Mouse (Mus musculus) adrenal gland, postnatal 36 days (tissue): ENCODE data around the gene Vil1. TPM values are rescaled to one million over a fixed set of nuclear protein-coding genes. Genes with fewer than 3 reads are reported as not detected.

Experiments
- DNase-seq, 2 experiments: peaks; one replicate each; pipeline ENCODE4 v3.0.0; 2021; ENCODE audit warnings: mixed read lengths in 1 of 2
- microRNA-seq: library from miRNA; unstranded; fragments of <30 nt; microRNA quantifications from one replicate; pipeline ENCODE4 v1.2.0, GENCODE M21; 2021
- total RNA-seq, 2 experiments: library from RNA; stranded (reverse); gene quantifications; 2 replicates each; pipeline ENCODE4 v1.2.3; 2021

The Vil1 gene
- total RNA-seq, 2 experiments from 2014 or later: 1.3 to 1.5 TPM

DNA sequence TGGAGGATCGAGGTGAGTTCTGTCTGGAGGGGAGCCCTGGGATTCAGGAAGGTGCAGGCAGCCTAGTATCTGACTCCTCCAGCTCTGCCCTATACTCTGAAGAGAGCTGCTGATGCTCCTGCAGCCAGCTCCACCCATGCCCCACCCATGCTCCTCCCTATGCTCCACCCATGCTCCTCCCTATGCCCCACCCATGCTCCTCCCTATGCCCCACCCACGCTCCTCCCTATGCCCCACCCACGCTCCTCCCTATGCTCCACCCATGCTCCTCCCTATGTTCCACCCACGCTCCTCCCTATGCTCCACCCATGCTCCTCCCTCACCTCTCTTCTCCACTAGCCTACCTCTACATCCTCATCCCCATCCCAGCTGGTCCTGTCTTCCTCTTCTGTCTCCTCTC lies 6.0 kb downstream of the Vil1 start:
- DNase-seq: peak; percentile 51 to 57

DNA sequence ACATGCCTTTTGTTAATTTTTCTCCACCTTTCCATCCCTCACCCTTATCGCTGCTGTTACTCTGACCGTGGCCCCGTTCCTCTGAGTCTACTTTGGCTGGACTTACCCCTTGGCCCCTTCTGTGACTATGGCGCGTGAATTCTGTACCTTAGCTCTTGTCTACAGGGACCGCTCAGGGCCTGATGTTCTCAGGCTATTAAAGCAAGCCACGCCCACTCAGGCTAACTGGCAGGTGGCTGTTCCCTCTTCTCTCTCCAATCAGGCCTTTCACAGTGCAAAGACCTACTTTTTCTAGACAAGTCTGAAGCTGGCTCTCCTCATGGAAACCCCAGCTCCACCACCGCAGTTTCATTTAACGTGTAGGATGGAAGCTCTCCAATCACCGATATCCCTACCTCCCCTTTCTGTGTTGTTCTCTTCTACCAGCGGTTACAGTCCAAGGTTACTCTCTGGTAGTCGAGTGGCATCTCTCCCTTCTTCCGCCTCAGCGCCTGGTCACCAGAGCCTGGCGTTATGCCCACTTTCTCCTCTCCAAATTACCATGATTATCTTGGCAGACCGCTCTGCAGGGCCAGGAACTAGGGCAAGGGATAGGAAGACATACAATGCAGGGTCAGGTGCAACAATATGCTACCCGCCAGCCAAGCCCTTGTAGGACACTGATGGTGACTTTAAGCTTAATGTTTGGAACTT lies 9.7 kb downstream of the Vil1 start:
- peak; percentile 75 to 78 for DNase-seq

DNA sequence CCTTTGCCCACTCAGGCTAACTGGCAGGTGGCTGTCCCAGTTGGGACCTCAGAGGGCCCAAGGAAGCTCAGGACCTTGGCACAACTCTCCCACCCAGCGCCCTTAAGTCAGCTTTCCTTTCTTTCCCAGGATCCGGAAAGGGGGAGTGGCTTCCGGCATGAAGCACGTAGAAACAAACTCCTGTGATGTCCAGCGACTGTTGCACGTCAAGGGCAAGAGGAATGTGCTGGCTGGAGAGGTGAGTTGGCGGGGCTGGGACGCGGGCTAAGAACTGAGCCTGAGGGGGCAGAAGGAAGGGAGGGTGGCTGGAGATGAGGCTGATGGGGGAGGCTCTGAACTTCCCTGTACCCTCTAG lies 10.2 kb downstream of the Vil1 start:
- DNase-seq: peak; percentile 38 to 51

DNA sequence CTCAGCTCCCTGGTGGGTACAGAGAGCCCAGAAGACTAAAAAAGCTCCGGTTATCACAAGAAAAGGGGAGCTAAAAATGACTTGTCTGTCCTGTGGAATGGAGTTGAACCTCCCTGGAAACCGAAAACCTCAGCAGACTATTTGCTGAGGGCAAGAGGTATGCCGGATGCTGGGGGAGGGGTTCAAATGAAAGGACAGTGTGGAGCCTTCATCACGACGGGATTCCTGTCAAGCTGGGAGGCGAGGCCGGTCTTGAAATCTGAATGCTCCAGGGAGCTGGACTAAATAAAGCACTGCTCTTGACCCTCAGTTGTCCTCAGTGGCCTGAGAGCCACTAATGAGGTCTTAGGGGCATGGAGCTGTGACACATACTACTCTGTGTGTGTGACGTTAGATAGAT lies 14.0 kb downstream of the Vil1 start:
- DNase-seq: no peak

DNA sequence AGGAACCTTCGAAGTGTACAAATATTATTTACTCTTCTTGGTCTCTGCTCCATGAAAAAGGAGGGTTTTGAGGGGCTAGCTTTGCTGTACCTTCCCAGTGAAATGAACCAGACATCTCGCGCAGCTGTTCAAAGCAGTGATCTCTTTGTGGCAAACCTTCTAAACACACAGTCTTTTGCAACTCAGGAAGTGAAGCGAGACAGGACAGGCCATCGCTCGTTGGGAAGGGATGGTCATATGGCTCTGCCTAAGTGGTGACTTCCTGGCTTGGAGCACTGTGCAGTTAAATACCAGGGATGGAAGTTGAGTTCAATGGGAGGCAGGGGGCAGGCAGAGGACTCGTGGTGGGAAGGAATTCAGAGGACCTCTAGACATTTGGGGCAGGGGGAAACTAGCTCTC lies 16.7 kb downstream of the Vil1 start:
- DNase-seq: no peak

DNA sequence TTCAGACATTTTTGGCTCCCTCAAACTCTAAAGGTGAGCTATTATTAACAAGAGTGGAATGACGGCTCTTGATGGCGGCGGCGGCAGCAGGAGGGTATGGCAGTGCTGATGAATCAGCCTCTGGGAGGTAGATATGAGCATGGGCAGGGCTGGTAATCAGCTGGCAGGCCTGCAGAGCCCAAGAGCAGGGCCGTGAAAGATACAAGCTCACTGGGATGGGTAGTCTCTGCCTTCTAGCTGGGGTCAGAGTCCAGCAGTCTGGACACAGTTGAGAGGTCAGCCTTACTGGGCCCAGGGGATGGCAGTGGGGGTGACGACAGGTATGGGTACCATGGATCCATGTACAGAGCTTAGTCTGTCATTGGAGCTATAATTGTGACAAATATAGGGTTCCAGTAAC lies 24.0 kb downstream of the Vil1 start:
- no peak for DNase-seq

DNA sequence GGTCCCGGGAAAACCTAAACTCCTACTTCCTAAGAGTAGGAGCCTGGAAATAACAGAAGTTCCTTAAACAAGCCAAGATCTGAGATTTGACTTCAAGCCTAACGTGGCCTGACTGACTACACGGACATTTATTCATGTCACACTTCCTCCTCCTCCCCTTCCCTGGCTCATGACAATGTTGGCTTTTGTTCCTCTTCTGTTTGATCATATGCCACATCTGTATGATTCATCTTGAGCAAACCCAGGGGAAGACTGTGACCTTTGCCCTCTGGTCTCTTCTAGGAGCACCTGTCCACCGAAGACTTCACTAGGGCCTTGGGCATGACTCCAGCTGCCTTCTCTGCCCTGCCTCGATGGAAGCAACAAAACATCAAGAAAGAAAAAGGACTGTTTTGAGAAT lies 25.4 kb downstream of the Vil1 start:
- no peak for DNase-seq

DNA sequence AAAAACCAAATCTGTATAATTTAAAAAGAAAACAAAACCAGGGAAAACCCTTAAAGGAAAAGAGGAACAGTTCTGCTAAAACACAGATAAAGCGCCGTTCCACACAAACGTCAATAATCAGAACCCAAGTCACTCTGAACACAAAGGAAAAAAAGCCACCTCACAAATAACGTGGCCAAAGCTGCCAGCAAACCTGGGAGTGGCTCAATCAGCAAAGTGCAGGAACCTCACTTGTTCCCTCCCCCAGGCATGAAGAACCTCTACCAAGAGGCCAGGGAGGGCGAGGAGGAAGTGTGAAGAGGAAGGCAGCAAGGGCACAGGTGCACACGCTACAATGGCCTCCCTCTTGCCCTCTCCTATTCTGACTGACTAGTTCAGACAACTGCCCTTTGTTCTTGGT lies 26.4 kb downstream of the Vil1 start:
- DNase-seq: no peak

DNA sequence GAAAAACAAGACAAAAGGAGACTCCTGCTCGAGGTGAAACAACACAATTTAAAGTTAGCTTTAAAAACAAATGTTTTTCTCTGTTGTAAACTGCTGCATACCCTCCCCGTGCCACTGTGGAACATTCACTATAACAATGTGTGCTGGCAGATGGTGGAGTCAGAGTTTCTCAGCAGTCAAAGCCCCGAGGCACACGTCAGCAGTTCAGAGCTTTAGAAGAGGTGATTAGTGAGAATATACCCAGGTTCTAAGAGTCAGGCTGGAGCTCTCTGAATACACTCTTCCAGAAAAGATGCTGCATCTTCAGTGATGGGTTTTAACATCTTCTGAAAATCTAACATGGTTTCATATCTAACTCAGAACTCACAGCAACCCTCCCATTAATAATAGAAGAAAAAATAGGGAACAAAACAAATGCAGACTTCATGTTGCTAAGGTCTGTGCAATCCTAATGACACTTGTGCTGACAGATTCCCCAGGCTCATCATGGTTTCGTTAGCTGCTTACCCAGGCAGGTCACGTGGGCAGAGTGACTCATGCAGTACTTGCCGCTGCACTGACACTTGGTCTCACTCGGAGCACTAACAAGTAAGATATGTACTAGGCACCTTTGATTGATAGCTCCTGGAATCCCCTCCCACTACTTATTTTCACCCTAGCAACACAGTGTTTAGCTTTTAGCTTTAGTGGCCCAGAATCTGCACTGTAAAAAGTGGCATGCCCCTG lies 28.7 kb downstream of the Vil1 start:
- peak; percentile 91 to 92 for DNase-seq

DNA sequence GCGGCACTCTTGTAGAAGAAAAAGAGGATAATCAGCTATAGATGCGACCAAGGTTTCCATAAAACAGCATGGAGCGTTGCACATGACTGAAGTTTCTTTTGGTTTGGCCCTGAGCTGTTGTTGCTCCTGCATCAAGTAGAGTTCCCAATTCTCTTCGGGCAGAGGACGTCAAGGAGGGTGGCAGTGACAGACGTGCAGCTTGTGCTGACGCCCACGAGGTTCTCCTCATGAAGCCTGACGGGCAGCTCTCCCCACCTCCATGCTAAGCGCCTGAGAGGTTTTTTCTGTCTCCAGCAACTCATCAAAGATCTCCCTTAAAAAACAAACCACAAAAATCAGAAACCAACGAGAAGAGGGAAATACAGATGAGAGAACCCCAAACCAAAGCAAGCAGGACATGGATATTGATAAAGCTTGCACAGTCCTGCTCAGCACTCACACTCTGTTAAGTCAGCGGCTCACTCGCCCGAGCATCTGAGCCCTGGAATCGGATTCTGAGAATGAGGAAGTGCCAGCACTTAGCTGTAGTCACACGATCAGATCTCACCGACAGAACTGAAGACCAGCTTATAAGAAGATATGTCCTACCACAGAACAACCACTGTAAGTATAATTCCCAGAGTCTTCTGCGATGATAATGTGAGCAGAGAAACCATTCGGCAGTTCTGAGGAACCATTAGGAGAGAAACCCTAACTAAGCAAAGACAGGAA lies 30.1 kb downstream of the Vil1 start:
- DNase-seq: no peak

DNA sequence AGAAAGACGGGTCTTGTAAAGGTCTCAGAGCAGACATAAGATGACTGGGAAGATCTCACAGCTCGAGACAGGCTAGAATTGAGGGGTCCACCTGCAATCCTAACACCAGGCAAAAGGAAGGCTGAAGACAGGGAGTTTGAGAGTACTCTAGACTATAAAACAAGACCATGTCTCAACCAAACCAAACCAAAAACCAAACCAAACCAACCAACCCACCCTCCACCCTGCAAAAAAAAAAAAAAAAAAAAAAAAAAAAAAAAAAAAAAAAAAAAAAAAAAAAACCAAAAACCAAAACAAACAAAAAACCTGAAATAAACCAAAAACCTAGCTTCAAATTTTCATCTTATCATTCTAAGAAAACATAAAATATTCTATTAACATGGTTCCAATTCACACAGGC lies 35.4 kb downstream of the Vil1 start:
- DNase-seq: no peak

DNA sequence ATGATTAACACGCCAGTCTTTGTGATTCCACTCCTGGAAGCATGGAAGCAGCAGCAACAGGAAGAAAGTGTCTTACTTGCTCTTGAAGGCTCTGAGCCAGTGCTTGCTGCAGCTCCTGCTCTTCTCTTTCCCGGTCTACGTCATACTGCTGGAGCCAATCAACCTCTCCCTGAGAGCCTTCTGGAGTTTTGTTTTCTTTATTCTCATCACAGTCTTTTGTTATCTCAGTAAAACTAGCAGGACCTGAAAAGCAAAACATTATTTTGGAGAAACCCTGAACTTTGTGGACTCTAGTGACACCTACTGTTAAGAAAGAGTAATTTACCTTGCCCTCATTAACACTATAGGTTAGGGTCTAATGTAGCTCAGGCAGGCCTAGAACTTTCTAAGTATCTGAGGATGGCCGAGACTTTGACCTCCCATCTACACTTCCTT lies 43.5 kb downstream of the Vil1 start:
- no peak for DNase-seq

DNA sequence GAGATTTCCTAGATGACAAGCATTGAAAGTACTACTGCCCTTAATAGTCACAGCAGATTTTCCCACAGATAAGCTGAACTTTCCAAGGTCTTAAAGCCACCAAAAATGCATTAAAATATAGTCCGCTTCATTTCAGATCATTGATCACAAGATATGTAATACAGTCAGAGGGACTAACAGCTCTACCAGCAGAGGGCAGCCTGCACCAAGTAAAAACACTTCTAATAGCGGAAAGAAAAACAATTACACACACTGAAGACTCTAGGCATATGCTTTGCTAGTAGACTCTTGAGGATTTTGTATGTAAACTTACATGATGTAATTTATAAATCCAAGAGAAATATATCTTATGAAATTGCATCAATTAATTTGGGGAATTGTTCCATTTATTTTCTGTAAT lies 51.1 kb downstream of the Vil1 start:
- peak; percentile 64 to 79 for DNase-seq

Small RNA genes lying within 50 kb of the gene (microRNA-seq; reads per million reads assigned to microRNA genes)
- 40,580 reads per million, percentile 98 among the genes with 10 or more reads in this experiment for gene Mir26b

Other genes starting within 250 kb of the Vil1 start
- gene Cxcr1, start 214.7 kb upstream of the Vil1 start, total RNA-seq: not detected
- gene Arpc2, start 173.3 kb upstream of the Vil1 start, total RNA-seq: 100 to 1,000 TPM; 181 to 203 TPM
- gene Gpbar1, start 130.8 kb upstream of the Vil1 start, total RNA-seq: not detected
- gene Aamp, start 124.6 kb upstream of the Vil1 start, total RNA-seq: 100 to 1,000 TPM; 174 to 190 TPM
- 10 to 100 TPM; 72.5 to 80.8 TPM for gene Pnkd, start 124.4 kb upstream of the Vil1 start, total RNA-seq
- 100 to 1,000 TPM; 101 to 106 TPM for gene Tmbim1, start 103.8 kb upstream of the Vil1 start, total RNA-seq
- under 1 TPM; 0.23 to 0.26 TPM for gene Catip, start 47.3 kb upstream of the Vil1 start, total RNA-seq
- gene Slc11a1, start 34.2 kb upstream of the Vil1 start, total RNA-seq: 10 to 100 TPM in 1 of 2 experiments, 1 to 10 TPM in 1; 7.9 to 13.1 TPM
- 100 to 1,000 TPM; 128 to 176 TPM for gene Ctdsp1, start 17.9 kb upstream of the Vil1 start, total RNA-seq
- gene Cnot9, start 96.7 kb downstream of the Vil1 start, total RNA-seq: 10 to 100 TPM; 27.5 to 30.5 TPM
- under 1 TPM; 0.43 to 0.53 TPM for gene Plcd4, start 133.5 kb downstream of the Vil1 start, total RNA-seq
- 10 to 100 TPM; 19.7 to 23.9 TPM for gene Usp37, start 134.9 kb downstream of the Vil1 start, total RNA-seq
- gene Zfp142, start 178.9 kb downstream of the Vil1 start, total RNA-seq: 10 to 100 TPM; 12.6 to 18.3 TPM
- 10 to 100 TPM; 29.2 to 29.3 TPM for gene Bcs1l, start 178.9 kb downstream of the Vil1 start, total RNA-seq
- 10 to 100 TPM; 40.6 to 55.3 TPM for gene Rnf25, start 192.0 kb downstream of the Vil1 start, total RNA-seq
- gene Stk36, start 192.1 kb downstream of the Vil1 start, total RNA-seq: 1 to 10 TPM; 2.9 to 4.2 TPM